Comparison of ENCODE assay signal across 22 mouse cellular contexts in the genomic region with DNA sequence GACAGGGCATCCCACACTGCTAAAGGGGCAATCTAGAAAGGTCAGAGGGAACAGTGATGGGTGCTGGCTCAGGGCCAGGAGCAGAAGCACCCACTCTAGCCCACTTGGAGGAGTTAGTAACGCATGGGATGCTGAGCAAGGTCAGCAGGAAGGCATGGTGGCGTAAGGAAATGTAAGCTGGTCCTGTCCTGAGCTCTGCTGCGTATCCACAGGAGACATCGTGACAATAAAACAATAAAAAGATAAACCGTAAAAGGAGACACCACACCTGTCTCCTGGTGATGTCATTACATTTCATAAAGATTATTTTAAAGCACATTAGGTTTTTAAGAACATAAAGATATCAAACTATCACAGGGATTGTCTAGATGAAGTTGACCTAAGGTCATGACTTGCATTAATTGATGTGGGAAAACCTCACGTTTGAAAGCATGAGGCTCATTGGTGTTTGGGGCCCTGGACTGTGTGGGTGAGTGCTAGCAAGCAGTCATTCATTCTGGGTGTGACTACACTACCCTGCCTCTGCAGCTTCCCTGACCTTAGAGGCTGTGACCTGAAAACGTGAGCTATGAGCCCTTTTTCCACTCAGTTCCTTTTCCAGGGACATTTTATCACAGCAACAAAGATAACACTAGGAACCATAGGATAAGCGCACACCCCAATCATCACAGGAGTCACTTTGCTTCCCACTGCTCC. TPM values are rescaled to one million over a fixed set of nuclear protein-coding genes. Genes with fewer than 3 reads are reported as not detected.
DNase-seq lines count a peak whose midpoint lies in the region; ATAC-seq and TF ChIP-seq lines count a peak whose summit lies in the region.
"Had no signal": no experiment of that assay in that cellular context is flagged by ENCODE, and none has a peak within 500 bp of the region (broad histone marks: within the 10 kb centered on the region; RNA-seq: fewer than 3 reads in every experiment).

No protein-coding gene starts in this region.

- H3K9me3 ChIP-seq in intestine, embryonic 14.5 days (ENCODE audit: control insufficient read depth, low read length) = no peaks in the 10 kb centered on the region
- no peaks in the 10 kb centered on the region for H3K9me3 ChIP-seq in intestine, embryonic 15.5 days
- H3K9me3 ChIP-seq in intestine, postnatal 0 days (ENCODE audit: control insufficient read depth) = no peaks in the 10 kb centered on the region
- no peaks in the 10 kb centered on the region for H3K9me3 ChIP-seq in stomach, postnatal 0 days (ENCODE audit: control insufficient read depth, low read length)
- H3K9me3 ChIP-seq: embryonic facial prominence, embryonic 13.5 days; embryonic facial prominence, embryonic 15.5 days; forebrain, embryonic 13.5 days; forebrain, embryonic 15.5 days had no signal

- H3K4me1 ChIP-seq in intestine, embryonic 14.5 days (replicated peaks; ENCODE audit: control insufficient read depth, insufficient read depth, low read length) = 0 out of 2 replicates have a peak, but pooled peaks cover 3% of the 10 kb centered on the region
- H3K4me1 ChIP-seq in intestine, embryonic 15.5 days (replicated peaks) = no peaks in the 10 kb centered on the region; the same call in 1 of the 2 replicates
- H3K4me1 ChIP-seq in intestine, postnatal 0 days (replicated peaks; ENCODE audit: control insufficient read depth, insufficient read depth, low read length) = no peaks in the 10 kb centered on the region
- H3K4me1 ChIP-seq in stomach, postnatal 0 days (replicated peaks; ENCODE audit: control insufficient read depth, insufficient read depth) = no peaks in the 10 kb centered on the region
- H3K4me1 ChIP-seq: forebrain, embryonic 13.5 days; forebrain, embryonic 15.5 days had no signal

- H3K27ac ChIP-seq in intestine, embryonic 14.5 days (ENCODE audit: low read depth) = no peak overlapping the region
- H3K27ac ChIP-seq in intestine, embryonic 15.5 days = no peak overlapping the region
- H3K27ac ChIP-seq in intestine, postnatal 0 days (ENCODE audit: low read depth, low read length) = no peak overlapping the region
- H3K27ac ChIP-seq in stomach, postnatal 0 days (replicated peaks) = no peak overlapping the region
- H3K27ac ChIP-seq: embryonic facial prominence, embryonic 13.5 days; embryonic facial prominence, embryonic 15.5 days; forebrain, embryonic 13.5 days; forebrain, embryonic 15.5 days had no signal

- WGBS in intestine, embryonic 14.5 days = 49% methylated on average over 8 of the region's 8 CpGs
- 49% methylated on average over 8 of the region's 8 CpGs for WGBS in intestine, embryonic 15.5 days
- WGBS in intestine, postnatal 0 days = 37% methylated on average over 8 of the region's 8 CpGs
- WGBS in stomach, postnatal 0 days = 67% methylated on average over 8 of the region's 8 CpGs

- H3K27me3 ChIP-seq in intestine, embryonic 14.5 days (replicated peaks; ENCODE audit: control insufficient read depth, insufficient read depth, low read length) = no peaks in the 10 kb centered on the region
- no peaks in the 10 kb centered on the region for H3K27me3 ChIP-seq in intestine, embryonic 15.5 days (replicated peaks)
- H3K27me3 ChIP-seq in intestine, postnatal 0 days (replicated peaks; ENCODE audit: control insufficient read depth, insufficient read depth, low read length) = no peaks in the 10 kb centered on the region
- H3K27me3 ChIP-seq in stomach, postnatal 0 days (ENCODE audit: control insufficient read depth, insufficient read depth, low read length) = no peaks in the 10 kb centered on the region
- H3K27me3 ChIP-seq: embryonic facial prominence, embryonic 15.5 days; forebrain, embryonic 13.5 days; forebrain, embryonic 15.5 days had no signal

- H3K36me3 ChIP-seq in intestine, embryonic 14.5 days (ENCODE audit: control insufficient read depth, insufficient read depth, low read length) = no peaks in the 10 kb centered on the region
- H3K36me3 ChIP-seq in intestine, embryonic 15.5 days = no peaks in the 10 kb centered on the region
- no peaks in the 10 kb centered on the region for H3K36me3 ChIP-seq in intestine, postnatal 0 days (ENCODE audit: control insufficient read depth, insufficient read depth)
- no peaks in the 10 kb centered on the region for H3K36me3 ChIP-seq in stomach, postnatal 0 days (ENCODE audit: control insufficient read depth, insufficient read depth, low read length)
- H3K36me3 ChIP-seq: embryonic facial prominence, embryonic 13.5 days; embryonic facial prominence, embryonic 15.5 days; forebrain, embryonic 15.5 days had no signal

- no peak overlapping the region for H3K4me2 ChIP-seq in intestine, embryonic 14.5 days (ENCODE audit: low read length)
- H3K4me2 ChIP-seq in intestine, embryonic 15.5 days (replicated peaks) = no peak overlapping the region
- no peak overlapping the region for H3K4me2 ChIP-seq in intestine, postnatal 0 days (replicated peaks; ENCODE audit: low read depth)
- no peak overlapping the region for H3K4me2 ChIP-seq in stomach, postnatal 0 days (replicated peaks; ENCODE audit: low read depth)
- H3K4me2 ChIP-seq: embryonic facial prominence, embryonic 13.5 days; embryonic facial prominence, embryonic 15.5 days; forebrain, embryonic 13.5 days; forebrain, embryonic 15.5 days had no signal

- no peak overlapping the region for H3K9ac ChIP-seq in intestine, embryonic 14.5 days (ENCODE audit: low read length)
- no peak overlapping the region for H3K9ac ChIP-seq in intestine, embryonic 15.5 days
- H3K9ac ChIP-seq in intestine, postnatal 0 days (ENCODE audit: low read depth, low read length) = no peak overlapping the region
- H3K9ac ChIP-seq in stomach, postnatal 0 days (ENCODE audit: low read length) = no peak overlapping the region
- H3K9ac ChIP-seq: embryonic facial prominence, embryonic 13.5 days; embryonic facial prominence, embryonic 15.5 days; forebrain, embryonic 13.5 days; forebrain, embryonic 15.5 days; forebrain, postnatal 0 days had no signal

- ATAC-seq in intestine, embryonic 14.5 days (replicated peaks; ENCODE audit: low FRiP score, low TSS enrichment, low read depth) = peak; percentile 59
- peak; percentile 95 for ATAC-seq in intestine, embryonic 15.5 days
- ATAC-seq in intestine, postnatal 0 days = peak; percentile 82
- ATAC-seq in stomach, postnatal 0 days (ENCODE audit: low FRiP score, low TSS enrichment) = no peak
- ATAC-seq: forebrain, embryonic 13.5 days; forebrain, embryonic 15.5 days; forebrain, postnatal 0 days had no signal

- DNase-seq in intestine, embryonic 14.5 days (ENCODE audit: low spot score) = no peak
- no peak for DNase-seq in thymus, adult 18-20 months
- DNase-seq in stomach, postnatal 0 days (ENCODE audit: low spot score) = no peak
- DNase-seq: adrenal gland, adult 2 months; adrenal gland, postnatal 10 days; adrenal gland, postnatal 25 days; cerebellum, adult 11 months; cerebellum, adult 18-20 months; cerebellum, adult 8-10 months; cerebellum, adult 9-11 months; cerebellum, postnatal 14 days; cerebellum, postnatal 36 days; embryo, embryonic 11 days; forebrain, postnatal 0 days had no signal

- TF ChIP-seq EP300 in stomach, postnatal 0 days (optimal IDR thresholded peaks at IDR 0.05) = no peak

- H3K4me3 ChIP-seq in intestine, embryonic 14.5 days (ENCODE audit: low read depth, low read length) = no peak overlapping the region
- H3K4me3 ChIP-seq in intestine, embryonic 15.5 days (replicated peaks) = no peak overlapping the region
- H3K4me3 ChIP-seq in intestine, postnatal 0 days (ENCODE audit: low read depth, low read length) = no peak overlapping the region
- no peak overlapping the region for H3K4me3 ChIP-seq in stomach, postnatal 0 days (ENCODE audit: low read depth, low read length)
- H3K4me3 ChIP-seq: embryonic facial prominence, embryonic 13.5 days; embryonic facial prominence, embryonic 15.5 days; erythroblast, embryonic 14.5 days; forebrain, embryonic 13.5 days; forebrain, embryonic 15.5 days had no signal

- TF ChIP-seq CTCF in intestine, postnatal 0 days (IDR thresholded peaks at IDR 0.05; ENCODE audit: low read depth) = no peak
- TF ChIP-seq CTCF in stomach, postnatal 0 days (IDR thresholded peaks at IDR 0.05; ENCODE audit: low read depth) = no peak

RNA-seq across cellular contexts. Expression of gene Cdh4, which starts 31.2 kb away (rescaled TPM):
- 1.4 and 1.8 TPM in 2 replicates for polyA plus RNA-seq in intestine, embryonic 14.5 days (2014; fragmentation: Nextera tagmentation; extraction: Ambion mirVana)
- 2.6 and 2.9 TPM in 2 replicates for polyA plus RNA-seq in intestine, embryonic 15.5 days (2015; fragmentation: Nextera tagmentation; extraction: Ambion mirVana)
- polyA plus RNA-seq in intestine, postnatal 0 days (2015; fragmentation: Nextera tagmentation; extraction: Ambion mirVana) = 2.4 and 3.0 TPM in 2 replicates
- polyA plus RNA-seq in stomach, postnatal 0 days (2015; fragmentation: Nextera tagmentation; extraction: Ambion mirVana) = 2.9 and 3.1 TPM in 2 replicates
- polyA plus RNA-seq: C2C12; erythroblast, embryonic 14.5 days had no signal
